Mouse (Mus musculus): ENCODE measurements around the gene Gprin2.

- TF ChIP-seq POLR2A (IDR thresholded peaks at IDR 0.05; ENCODE audit: low read depth, low read length) (no peak), CTCF (conservative IDR thresholded peaks at IDR 0.05; ENCODE audit: insufficient read depth, insufficient read length, low read depth, low read length) (no peak)
Observed at GRCm38 (mm10) chr14:34193879-34194278, 7.6 kb downstream of the Gprin2 start.
